Mouse (Mus musculus) thymus, postnatal 25 days (tissue): ENCODE results near the gene Olfr1291-ps1.

Source experiments
- DNase-seq: peaks from one replicate; pipeline ENCODE4 v3.0.0; 2022

Olfr1291-ps1 gene

GRCm38 (mm10) chr2:111496880-111497279, at the start of gene Olfr1291-ps1:
Gene Olfr1291-ps1, plus strand, starts transcription at chr2:111497180.
- no peak for DNase-seq

DNA sequence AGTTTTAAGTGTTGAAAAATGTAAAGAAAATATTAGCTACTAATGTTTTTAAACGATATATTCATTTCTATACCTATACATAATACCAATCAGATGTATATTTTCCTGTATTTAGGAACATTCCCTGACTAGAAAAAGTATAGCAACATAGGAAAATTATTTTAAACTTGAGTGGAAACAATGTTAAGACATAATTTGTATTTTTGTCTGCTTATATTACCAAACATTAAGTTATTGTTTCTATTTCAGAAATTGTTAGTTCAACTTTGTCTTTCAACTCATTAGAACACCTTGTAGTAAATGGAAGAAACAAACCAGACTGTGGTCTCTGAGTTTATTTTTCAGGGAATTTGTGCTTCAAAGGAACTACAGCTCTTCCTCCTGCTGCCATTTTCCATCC, 48.1 kb upstream of the Olfr1291-ps1 start, which contains the start of gene Olfr1287:
TSS of gene Olfr1287 (plus strand) at position 301 of the 400 bp plus-strand sequence.
- DNase-seq = no peak

DNA sequence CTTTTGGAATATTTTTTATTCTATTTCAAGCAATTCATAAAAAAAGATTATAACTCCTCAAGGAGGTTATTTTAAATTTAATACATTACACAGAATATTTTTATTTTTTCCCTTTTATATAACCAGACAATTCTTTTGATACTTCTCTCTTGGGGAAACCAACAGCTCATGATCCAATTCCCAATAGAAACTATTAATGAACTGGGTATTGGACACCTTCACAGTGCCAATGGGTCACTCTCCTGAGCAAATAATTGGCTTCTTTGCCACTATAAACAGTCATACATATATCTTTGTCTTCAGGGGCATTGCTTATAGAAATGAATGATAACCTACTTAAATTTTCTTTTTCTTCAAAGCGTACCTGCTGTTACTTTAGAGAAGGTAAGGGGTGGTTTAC, 23.2 kb upstream of the Olfr1291-ps1 start, which contains the start of gene Olfr1288:
TSS of gene Olfr1288 (plus strand) at position 301 of the 400 bp plus-strand sequence.
- no peak for DNase-seq

- DNase-seq = no peak
These were observed 16.5 kb upstream of the Olfr1291-ps1 start, which contains the start of gene Olfr1289 for GRCm38 (mm10) chr2:111480519-111480918. Gene Olfr1289, plus strand, starts transcription at chr2:111480819.

DNA sequence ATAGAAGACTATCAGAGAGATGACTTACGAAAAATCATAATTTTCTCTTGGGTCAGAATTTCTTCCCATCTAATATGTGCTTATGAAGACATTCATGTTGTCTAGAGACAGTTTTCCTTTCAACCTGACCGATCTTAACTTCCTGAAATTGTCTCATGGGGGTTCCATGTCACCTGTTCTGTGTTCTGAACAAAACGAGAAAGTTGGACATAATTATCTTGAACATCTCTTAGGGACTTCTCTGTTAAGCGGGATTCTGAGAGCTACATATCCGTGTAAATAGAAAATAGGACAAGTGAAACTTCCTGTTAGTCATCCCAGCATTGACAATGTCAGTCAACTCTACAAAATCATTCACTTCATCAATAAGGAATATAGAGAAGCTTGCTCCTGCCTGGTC, 3.3 kb upstream of the Olfr1291-ps1 start, which contains the start of gene Olfr1290:
TSS of gene Olfr1290 (minus strand) at position 101 of the 400 bp plus-strand sequence.
- no peak for DNase-seq

- DNase-seq = no peak
These were observed 20.5 kb downstream of the Olfr1291-ps1 start for GRCm38 (mm10) chr2:111517451-111517850.

DNA sequence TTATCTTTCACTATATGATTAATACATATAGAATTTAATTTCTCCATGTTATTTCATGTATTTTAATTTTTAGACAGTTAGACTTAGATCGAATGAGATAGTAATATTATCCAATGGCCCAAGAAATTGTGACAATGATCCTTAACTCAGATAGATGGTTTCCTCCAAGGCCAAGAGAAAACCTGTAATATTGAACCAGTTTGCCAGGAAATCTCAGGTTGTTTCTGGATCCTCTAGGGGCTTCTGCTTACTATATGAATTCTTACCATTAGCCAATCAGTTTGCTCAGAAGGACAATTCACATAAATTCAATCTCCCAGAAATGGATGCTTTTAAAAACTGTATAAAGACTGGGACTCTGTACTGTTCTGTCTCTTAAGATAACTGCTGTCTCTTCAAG, 27.9 kb downstream of the Olfr1291-ps1 start, which contains the start of gene Olfr1293-ps:
TSS of gene Olfr1293-ps (plus strand) at position 301 of the 400 bp plus-strand sequence.
- no peak for DNase-seq

- no peak for DNase-seq
These were observed 43.2 kb downstream of the Olfr1291-ps1 start, which contains the start of gene Olfr1294 for GRCm38 (mm10) chr2:111540191-111540590. Gene Olfr1294, minus strand, starts transcription at chr2:111540291.
